Mouse (Mus musculus) midbrain, embryonic 16.5 days (tissue): ENCODE measurements around the gene Rccd1. TPM values are rescaled to one million over a fixed set of nuclear protein-coding genes. Genes with fewer than 3 reads are reported as not detected.

Experiments used
- ATAC-seq: fragments of 200-750 bp; cut with Nextera tagmentation; 2 replicates; pipeline ENCODE4 v1.8.0; 2017; ENCODE audit warnings: moderate TSS enrichment
- H3K27ac ChIP-seq: fragments of 300-500 bp; sonication (generic); 2 replicates; pipeline ENCODE4 v1.5.1; 2014; ENCODE audit warnings: mild to moderate bottlenecking, low read length, mixed read lengths
- H3K27me3 ChIP-seq: fragments of 300-500 bp; sonication (generic); 2 replicates; pipeline ENCODE4 v1.6.1; 2014; ENCODE audit warnings: low read depth, low read length, mixed read lengths; ENCODE audit not compliant: control insufficient read depth, insufficient read depth
- H3K36me3 ChIP-seq: fragments of 300-500 bp; sonication (generic); 2 replicates; pipeline ENCODE4 v1.6.1; 2014; ENCODE audit warnings: mild to moderate bottlenecking, low read length, moderate library complexity, mixed read lengths; ENCODE audit not compliant: control insufficient read depth, insufficient read depth
- H3K4me1 ChIP-seq: fragments of 300-500 bp; sonication (generic); 2 replicates; pipeline ENCODE4 v1.6.1; 2014; ENCODE audit warnings: mild to moderate bottlenecking, low read length, mixed read lengths; ENCODE audit not compliant: control insufficient read depth, insufficient read depth
- H3K4me2 ChIP-seq: fragments of 300-500 bp; sonication (generic); 2 replicates; pipeline ENCODE4 v1.6.1; 2014; ENCODE audit warnings: mild to moderate bottlenecking, low read length, mixed read lengths
- H3K4me3 ChIP-seq: fragments of 300-500 bp; sonication (generic); 2 replicates; pipeline ENCODE4 v1.5.1; 2014; ENCODE audit warnings: low read depth, mild to moderate bottlenecking, low read length, moderate library complexity, mixed read lengths
- H3K9ac ChIP-seq: fragments of 300-500 bp; sonication (generic); 2 replicates; pipeline ENCODE4 v1.6.1; 2014; ENCODE audit warnings: low read depth, low read length, mixed read lengths
- H3K9me3 ChIP-seq: fragments of 300-500 bp; sonication (generic); replicated peaks from 2 replicates; pipeline ENCODE4 v1.6.1; 2014; ENCODE audit warnings: mild to moderate bottlenecking, low read length, mixed read lengths; ENCODE audit not compliant: control insufficient read depth, poor library complexity, severe bottlenecking
- WGBS: fragments of 180-500 bp; shearing (Covaris S2); extraction: QIAGEN DNeasy Blood & Tissue Kit; methylation state at CpG from one replicate; pipeline ENCODE4 v1.1.7; 2014; 5-methylcytosine and 5-hydroxymethylcytosine counted together
- polyA plus RNA-seq: library from polyadenylated mRNA; unstranded; fragments of >200 nt; fragmentation: Nextera tagmentation; extraction: Ambion mirVana; gene quantifications from 2 replicates; pipeline ENCODE4 v1.2.1, GENCODE M21; 2015

The Rccd1 gene
- polyA plus RNA-seq = 10.6 and 10.7 TPM in 2 replicates

GRCm38 (mm10) chr7:80324043-80324815 is at the start of gene Rccd1:
Gene Rccd1, minus strand, starts transcription at chr7:80324454.
- Histone ChIP-seq H3K9ac (peak within 1 kb of the TSS; percentile 59), H3K4me1 (peaks cover 13% of the 10 kb centered on the region), H3K4me2 (peak within 1 kb of the TSS; percentile 86), H3K27me3 (no peaks in the 10 kb centered on the region), H3K4me3 (peak within 1 kb of the TSS; percentile 61), H3K27ac (peak within 1 kb of the TSS; percentile 90), H3K36me3 (peaks cover 36% of the 10 kb centered on the region), H3K9me3 (no peaks in the 10 kb centered on the region)
- peak; percentile 99 for ATAC-seq
- WGBS = 0% methylated on average over 38 of the region's 38 CpGs

GRCm38 (mm10) chr7:80373850-80374249 is 49.6 kb upstream of the Rccd1 start:
- 75% methylated on average over 12 of the region's 12 CpGs for WGBS

GRCm38 (mm10) chr7:80373352-80373751 is 49.1 kb upstream of the Rccd1 start:
- Histone ChIP-seq H3K4me1 (peaks cover 19% of the 10 kb centered on the region), H3K4me2 (no peak overlapping the region), H3K9ac (no peak overlapping the region), H3K4me3 (no peak overlapping the region), H3K27ac (no peak overlapping the region), H3K9me3 (no peaks in the 10 kb centered on the region), H3K36me3 (0 out of 2 replicates have a peak, but pooled peaks cover 4% of the 10 kb centered on the region), H3K27me3 (no peaks in the 10 kb centered on the region)
- WGBS = 83% methylated on average over 4 of the region's 4 CpGs
- no peak for ATAC-seq

More at GRCm38 (mm10) chr7:80373850-80374249, 49.6 kb upstream of the Rccd1 start:
- Histone ChIP-seq H3K4me1 (peaks cover 19% of the 10 kb centered on the region), H3K9ac (no peak overlapping the region), H3K27ac (no peak overlapping the region), H3K9me3 (no peaks in the 10 kb centered on the region), H3K4me2 (no peak overlapping the region), H3K27me3 (no peaks in the 10 kb centered on the region), H3K4me3 (no peak overlapping the region), H3K36me3 (no peaks in the 10 kb centered on the region)
- no peak for ATAC-seq

GRCm38 (mm10) chr7:80372667-80373066 is 48.4 kb upstream of the Rccd1 start:
- Histone ChIP-seq H3K27ac (no peak overlapping the region), H3K9ac (no peak overlapping the region), H3K27me3 (no peaks in the 10 kb centered on the region), H3K4me3 (no peak overlapping the region), H3K4me2 (no peak overlapping the region), H3K4me1 (peaks cover 19% of the 10 kb centered on the region), H3K36me3 (0 out of 2 replicates have a peak, but pooled peaks cover 7% of the 10 kb centered on the region), H3K9me3 (no peaks in the 10 kb centered on the region)
- 52% methylated on average over 2 of the region's 2 CpGs for WGBS
- ATAC-seq = no peak

GRCm38 (mm10) chr7:80372166-80372565 is 47.9 kb upstream of the Rccd1 start:
- Histone ChIP-seq H3K27me3 (no peaks in the 10 kb centered on the region), H3K4me2 (no peak overlapping the region), H3K4me1 (peaks cover 19% of the 10 kb centered on the region), H3K9ac (no peak overlapping the region), H3K27ac (no peak overlapping the region), H3K36me3 (peaks cover 8% of the 10 kb centered on the region; the same call in 1 of the 2 replicates), H3K4me3 (no peak overlapping the region), H3K9me3 (no peaks in the 10 kb centered on the region)
- WGBS = 82% methylated on average over 3 of the region's 3 CpGs
- ATAC-seq = no peak

GRCm38 (mm10) chr7:80371041-80371751 is 46.9 kb upstream of the Rccd1 start, which contains the start of gene Man2a2:
Gene Man2a2, minus strand, starts transcription at chr7:80371375.
- Histone ChIP-seq H3K27me3 (no peaks in the 10 kb centered on the region), H3K4me1 (peaks cover 19% of the 10 kb centered on the region), H3K9ac (peak within 1 kb of the TSS; percentile 95), H3K4me2 (peak within 1 kb of the TSS; percentile 66), H3K4me3 (peak within 1 kb of the TSS; percentile 86), H3K36me3 (peaks cover 16% of the 10 kb centered on the region), H3K27ac (peak within 1 kb of the TSS; percentile 87), H3K9me3 (no peaks in the 10 kb centered on the region)
- 1% methylated on average over 51 of the region's 86 CpGs for WGBS
- peak; percentile 73 for ATAC-seq

GRCm38 (mm10) chr7:80370649-80371040 is 46.4 kb upstream of the Rccd1 start:
- Histone ChIP-seq H3K9me3 (no peaks in the 10 kb centered on the region), H3K4me2 (peak overlapping the region; percentile 66), H3K27ac (peak overlapping the region; percentile 87), H3K4me1 (peaks cover 14% of the 10 kb centered on the region), H3K4me3 (peak overlapping the region; percentile 86), H3K36me3 (peaks cover 20% of the 10 kb centered on the region), H3K9ac (peak overlapping the region; percentile 95), H3K27me3 (no peaks in the 10 kb centered on the region)
- peak; percentile 69 for ATAC-seq
- WGBS = 2% methylated on average over 30 of the region's 31 CpGs

GRCm38 (mm10) chr7:80369967-80370431 is 45.7 kb upstream of the Rccd1 start:
- peak overlapping the region; percentile 87 for H3K27ac ChIP-seq
- peaks cover 21% of the 10 kb centered on the region for H3K36me3 ChIP-seq
- H3K27me3 ChIP-seq = no peaks in the 10 kb centered on the region
- peak overlapping the region; percentile 66 for H3K4me2 ChIP-seq
- 55% methylated on average over 4 of the region's 4 CpGs for WGBS
- H3K4me3 ChIP-seq = peak overlapping the region; percentile 86
- no peak; the same call in 1 of the 2 replicates for ATAC-seq
- peaks cover 14% of the 10 kb centered on the region for H3K4me1 ChIP-seq
- H3K9ac ChIP-seq = peak overlapping the region; percentile 95
- H3K9me3 ChIP-seq = no peaks in the 10 kb centered on the region
